Mouse (Mus musculus): Measurements from ENCODE around the gene Gm11565. TPM values are rescaled to one million over a fixed set of nuclear protein-coding genes. Genes with fewer than 3 reads are reported as not detected.
"Not testable (repeated sequence)": the region's sequence is repeated elsewhere in the genome, so short reads cannot be mapped to it uniquely, and the experiment has no call there.

Gm11565 gene
- not detected for total RNA-seq (2021)

DNA sequence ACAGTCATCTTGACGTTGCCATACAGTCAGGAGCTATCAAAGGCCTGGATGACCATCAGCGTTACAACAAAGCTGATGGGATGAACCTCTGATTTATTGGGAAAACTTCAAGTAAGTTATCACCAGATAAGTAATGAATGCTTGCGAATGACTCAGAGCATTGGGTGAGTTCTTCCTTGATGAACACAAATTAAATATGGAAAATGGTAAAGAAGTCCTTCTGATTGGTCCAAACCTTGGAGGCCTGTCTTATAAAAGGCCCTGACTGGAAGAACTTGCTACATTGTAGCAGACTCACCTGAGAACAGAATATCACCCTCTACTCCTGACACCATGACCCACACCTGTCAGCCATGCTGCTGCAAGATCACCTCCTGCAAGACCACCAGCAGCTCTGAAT is at the start of gene Gm11565:
Gene Gm11565, plus strand, starts transcription at position 301 of the 400 bp plus-strand sequence.
- DNase-seq: no peak
- intact Hi-C loops (cut with DNase I): no loop called here

DNA sequence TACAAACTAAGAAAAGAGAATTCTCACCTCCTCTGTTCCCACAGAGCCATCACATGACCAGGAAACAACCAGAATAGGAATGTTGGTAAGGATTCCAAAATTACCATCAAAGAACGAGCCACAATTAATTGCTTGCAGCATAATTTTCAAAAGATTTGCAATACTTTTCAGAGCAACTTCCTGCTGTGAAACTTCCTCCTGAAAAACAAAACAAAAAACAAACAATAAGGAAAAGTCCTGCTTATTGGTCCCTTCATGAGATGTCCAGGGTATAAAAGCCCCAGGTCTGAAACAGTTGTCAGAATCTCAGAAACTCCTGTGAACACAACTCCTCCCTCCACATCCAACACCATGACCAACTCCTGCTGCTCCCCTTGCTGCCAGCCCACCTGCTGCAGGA is 41.5 kb upstream of the Gm11565 start, which contains the start of gene Krtap9-1:
Gene Krtap9-1, plus strand, starts transcription at position 301 of the 400 bp plus-strand sequence.
- intact Hi-C loops (cut with DNase I); DNase-seq: not testable (repeated sequence)

DNA sequence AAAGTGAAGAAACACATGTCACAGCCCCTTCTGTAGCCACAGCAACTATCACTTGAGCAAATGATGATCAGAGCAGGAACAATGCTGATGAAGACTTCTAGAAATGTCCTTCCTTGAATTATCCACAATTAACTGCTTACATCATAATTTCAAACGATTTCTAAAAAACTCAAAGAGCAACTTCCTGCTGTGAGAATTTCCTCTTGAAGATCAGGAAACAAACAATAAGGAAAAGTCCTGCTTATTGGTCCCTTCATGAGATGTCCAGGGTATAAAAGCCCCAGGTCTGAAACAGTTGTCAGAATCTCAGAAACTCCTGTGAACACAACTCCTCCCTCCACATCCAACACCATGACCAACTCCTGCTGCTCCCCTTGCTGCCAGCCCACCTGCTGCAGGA is 35.7 kb upstream of the Gm11565 start, which contains the start of gene Gm11567:
Gene Gm11567, plus strand, starts transcription at position 301 of the 400 bp plus-strand sequence.
- intact Hi-C loops (cut with DNase I); DNase-seq: not testable (repeated sequence)

GRCm38 (mm10) chr11:99907620-99908019 is 6.9 kb upstream of the Gm11565 start, which contains the start of gene Krtap31-1:
Krtap31-1 (plus strand) TSS chr11:99907920.
- intact Hi-C loops (cut with DNase I): no loop called here
- DNase-seq: no peak

GRCm38 (mm10) chr11:99935991-99936390 is 21.4 kb downstream of the Gm11565 start, which contains the start of gene Krtap31-2:
Krtap31-2 (plus strand) TSS chr11:99936291.
- no peak for DNase-seq
- intact Hi-C loops (cut with DNase I): no loop called here

DNA sequence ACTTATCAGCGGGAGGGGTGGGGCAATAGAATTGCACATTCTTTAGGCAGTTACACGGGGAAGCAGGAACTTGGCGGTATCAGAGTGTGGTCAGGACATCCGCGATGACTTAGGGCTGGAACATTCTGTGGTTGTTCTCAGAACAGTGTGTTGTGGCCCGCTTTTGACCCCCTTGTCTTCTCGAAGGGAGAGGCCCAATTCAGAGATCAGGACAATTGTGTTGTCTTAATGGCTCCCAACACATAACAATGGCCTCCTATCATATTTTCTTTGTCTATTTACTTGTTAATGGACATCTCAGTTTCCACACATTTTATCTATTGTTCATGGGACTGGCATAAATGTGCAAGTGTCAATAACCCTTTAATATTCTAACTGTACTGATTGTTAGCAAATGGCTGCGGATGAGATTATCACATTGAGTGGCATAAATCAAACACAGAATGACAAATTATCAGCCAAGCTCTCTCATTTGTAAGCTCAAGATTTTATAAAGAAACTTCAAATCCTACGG is 23.3 kb downstream of the Gm11565 start:
- DNase-seq: no peak
- intact Hi-C loops (cut with DNase I): no loop called here

DNA sequence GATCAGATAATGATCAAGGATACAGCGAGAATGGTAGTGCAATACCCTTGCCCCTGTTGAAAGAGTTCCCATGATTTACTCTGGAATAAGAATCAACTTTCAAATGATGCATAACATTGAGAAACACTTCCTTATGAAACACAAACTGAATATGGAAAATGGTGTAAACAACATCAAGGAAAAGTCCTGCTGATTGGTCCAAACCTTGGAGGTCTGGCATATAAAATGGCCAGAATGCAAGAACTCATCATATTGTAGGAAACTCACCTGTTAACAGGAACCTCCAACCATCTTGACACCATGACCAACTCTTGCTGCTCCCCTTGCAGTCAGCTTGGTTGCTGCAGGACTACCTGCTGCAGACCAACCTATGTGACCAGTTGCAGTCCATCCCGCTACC is 33.6 kb downstream of the Gm11565 start, which contains the start of gene Krtap9-5:
Gene Krtap9-5, plus strand, starts transcription at position 301 of the 400 bp plus-strand sequence.
- no peak for DNase-seq
- intact Hi-C loops (cut with DNase I): no loop called here

- intact Hi-C loops (cut with DNase I): no loop called here
- no peak for DNase-seq
Observed at GRCm38 (mm10) chr11:99964213-99964612, 49.7 kb downstream of the Gm11565 start.

Other genes starting within 250 kb of the Gm11565 start
- gene Krtap4-6, start 248.8 kb upstream of the Gm11565 start, total RNA-seq (2021): not detected
- gene Gm14190, start 224.0 kb upstream of the Gm11565 start, total RNA-seq (2021): not detected
- gene Gm14180, start 180.5 kb upstream of the Gm11565 start, total RNA-seq (2021): not detected
- not detected for gene Gm11595, start 141.8 kb upstream of the Gm11565 start, total RNA-seq (2021)
- not detected for gene Krtap4-8, start 134.0 kb upstream of the Gm11565 start, total RNA-seq (2021)
- gene Krtap4-9, start 129.6 kb upstream of the Gm11565 start, total RNA-seq (2021): not detected
- gene Gm11596, start 121.3 kb upstream of the Gm11565 start, total RNA-seq (2021): not detected
- gene Gm11569, start 115.8 kb upstream of the Gm11565 start, total RNA-seq (2021): not detected
- gene Gm11554, start 110.3 kb upstream of the Gm11565 start, total RNA-seq (2021): not detected
- gene Krtap4-13, start 104.9 kb upstream of the Gm11565 start, total RNA-seq (2021): not detected
- gene Gm11564, start 99.1 kb upstream of the Gm11565 start, total RNA-seq (2021): not detected
- gene 2300003K06Rik, start 76.7 kb upstream of the Gm11565 start, total RNA-seq (2021): not detected
- gene Krtap4-16, start 63.1 kb upstream of the Gm11565 start, total RNA-seq (2021): not detected
- not detected for gene Gm11568, start 56.8 kb upstream of the Gm11565 start, total RNA-seq (2021)
- not detected for gene Gm11559, start 50.3 kb upstream of the Gm11565 start, total RNA-seq (2021)
- not detected for gene Krtap9-1, start 41.4 kb upstream of the Gm11565 start, total RNA-seq (2021)
- not detected for gene Gm11567, start 35.6 kb upstream of the Gm11565 start, total RNA-seq (2021)
- gene Krtap31-1, start 6.8 kb upstream of the Gm11565 start, total RNA-seq (2021): not detected
- not detected for gene Krtap31-2, start 21.5 kb downstream of the Gm11565 start, total RNA-seq (2021)
- not detected for gene Krtap9-5, start 33.7 kb downstream of the Gm11565 start, total RNA-seq (2021)
- not detected for gene Krtap29-1, start 64.3 kb downstream of the Gm11565 start, total RNA-seq (2021)
- gene Krtap16-1, start 71.8 kb downstream of the Gm11565 start, total RNA-seq (2021): not detected
- gene Krtap17-1, start 79.2 kb downstream of the Gm11565 start, total RNA-seq (2021): not detected
- under 1 TPM in 1 of 2 experiments, not detected in 1; 0.30 TPM for gene Krt33a, start 101.5 kb downstream of the Gm11565 start, total RNA-seq (2021)
- not detected for gene Krt33b, start 115.1 kb downstream of the Gm11565 start, total RNA-seq (2021)
- gene Krt34, start 126.8 kb downstream of the Gm11565 start, total RNA-seq (2021): not detected
- not detected for gene Krt31, start 135.8 kb downstream of the Gm11565 start, total RNA-seq (2021)
- not detected for gene Krt32, start 173.5 kb downstream of the Gm11565 start, total RNA-seq (2021)
- not detected for gene Krt35, start 181.5 kb downstream of the Gm11565 start, total RNA-seq (2021)
- gene Krt36, start 190.9 kb downstream of the Gm11565 start, total RNA-seq (2021): not detected
- gene Krt13, start 206.8 kb downstream of the Gm11565 start, total RNA-seq (2021): not detected
- gene Krt15, start 221.2 kb downstream of the Gm11565 start, total RNA-seq (2021): not detected
- 1 to 10 TPM; 1.2 to 1.5 TPM for gene Krt19, start 233.9 kb downstream of the Gm11565 start, total RNA-seq (2021)